Mouse (Mus musculus) midbrain, postnatal 0 days (tissue): ENCODE data around the gene Gm14597. TPM values are rescaled to one million over a fixed set of nuclear protein-coding genes. Genes with fewer than 3 reads are reported as not detected.
A peak's percentile ranks its signal among the peaks of the same experiment; 100 is the strongest.
"Not testable (repeated sequence)": the region's sequence is repeated elsewhere in the genome, so short reads cannot be mapped to it uniquely, and the experiment has no call there.

Experiments used
- ATAC-seq: fragments of 200-750 bp; cut with Nextera tagmentation; 2 replicates; pipeline ENCODE4 v1.8.0; 2017; ENCODE audit warnings: moderate number of reproducible peaks, mild to moderate bottlenecking, moderate TSS enrichment, moderate library complexity; ENCODE audit not compliant: low FRiP score
- DNase-seq: peaks from one replicate; pipeline ENCODE4 v3.0.0-alpha.2; 2015; ENCODE audit warnings: low spot score
- H3K27ac ChIP-seq: fragments of 300-500 bp; sonication (generic); 2 replicates; pipeline ENCODE4 v1.5.1; 2014; ENCODE audit warnings: low read depth, mild to moderate bottlenecking, low read length, mixed read lengths
- H3K27me3 ChIP-seq: fragments of 300-500 bp; sonication (generic); 2 replicates; pipeline ENCODE4 v1.6.1; 2014; ENCODE audit warnings: low read length, control low read depth, mixed read lengths; ENCODE audit not compliant: insufficient read depth
- H3K36me3 ChIP-seq: fragments of 300-500 bp; sonication (generic); 2 replicates; pipeline ENCODE4 v1.6.1; 2014; ENCODE audit warnings: low read length, control low read depth, mixed read lengths; ENCODE audit not compliant: insufficient read depth
- H3K4me1 ChIP-seq: fragments of 300-500 bp; sonication (generic); 2 replicates; pipeline ENCODE4 v1.6.1; 2014; ENCODE audit warnings: mild to moderate bottlenecking, control low read depth, antibody characterized with exemption, low read length, mixed read lengths; ENCODE audit not compliant: insufficient read depth
- H3K4me2 ChIP-seq: fragments of 300-500 bp; sonication (generic); 2 replicates; pipeline ENCODE4 v1.6.1; 2014; ENCODE audit warnings: low read depth, mild to moderate bottlenecking, low read length, mixed read lengths; ENCODE audit not compliant: poor library complexity, severe bottlenecking
- H3K4me3 ChIP-seq: fragments of 300-500 bp; sonication (generic); 2 replicates; pipeline ENCODE4 v1.5.1; 2014; ENCODE audit warnings: low read depth, mild to moderate bottlenecking, low read length, moderate library complexity
- H3K9ac ChIP-seq: fragments of 300-500 bp; sonication (generic); replicated peaks from 2 replicates; pipeline ENCODE4 v1.6.1; 2014; ENCODE audit warnings: mild to moderate bottlenecking, low read length, moderate library complexity, mixed read lengths; ENCODE audit not compliant: poor library complexity, severe bottlenecking
- H3K9me3 ChIP-seq: fragments of 300-500 bp; sonication (generic); 2 replicates; pipeline ENCODE4 v1.6.1; 2016; ENCODE audit warnings: low read length, control low read depth
- CTCF ChIP-seq: IDR thresholded peaks from 2 replicates; pipeline ENCODE4 v1.5.1; 2016; ENCODE audit warnings: antibody characterized with exemption, mild to moderate bottlenecking
- WGBS: fragments of 180-500 bp; shearing (Covaris S2); extraction: QIAGEN DNeasy Blood & Tissue Kit; methylation state at CpG from one replicate; pipeline ENCODE4 v1.1.7; 2014; 5-methylcytosine and 5-hydroxymethylcytosine counted together
- polyA plus RNA-seq: library from polyadenylated mRNA; unstranded; fragments of >200 nt; fragmentation: Nextera tagmentation; extraction: Ambion mirVana; gene quantifications from 2 replicates; pipeline ENCODE4 v1.2.1, GENCODE M21; 2015
- total RNA-seq: library from RNA; depleted of rRNA; stranded (reverse); fragments of >200 nt; gene quantifications from 2 replicates; pipeline ENCODE4 v1.2.3, GENCODE M21; 2014; rRNA removed

Gm14597 gene
- not detected in 2 replicates for total RNA-seq
- not detected in 2 replicates for polyA plus RNA-seq

DNA sequence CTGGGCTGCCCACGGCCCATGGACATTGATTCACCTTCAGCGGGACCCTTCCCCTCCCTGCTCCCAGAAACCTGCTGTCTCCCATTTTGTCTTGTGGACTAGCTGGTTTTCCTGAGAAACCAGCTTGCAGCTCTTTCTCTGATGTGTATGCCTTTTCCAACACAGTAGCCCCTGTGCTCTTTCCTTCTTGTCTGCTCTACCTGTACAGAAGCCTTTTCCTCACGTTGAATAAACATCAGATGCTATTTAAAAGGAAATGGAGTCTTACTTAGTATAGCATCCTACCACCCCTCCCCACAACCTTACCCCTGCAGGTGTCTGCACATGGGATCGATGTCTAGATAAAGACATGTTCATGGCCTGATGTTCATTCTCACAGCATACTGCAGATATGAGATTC lies at the start of gene Gm14597:
Gene Gm14597 (minus strand): TSS at position 101 of the 400 bp plus-strand sequence.
- ATAC-seq, H3K36me3 ChIP-seq: not testable (repeated sequence)
- WGBS: 57% methylated on average over 3 of the region's 4 CpGs

DNA sequence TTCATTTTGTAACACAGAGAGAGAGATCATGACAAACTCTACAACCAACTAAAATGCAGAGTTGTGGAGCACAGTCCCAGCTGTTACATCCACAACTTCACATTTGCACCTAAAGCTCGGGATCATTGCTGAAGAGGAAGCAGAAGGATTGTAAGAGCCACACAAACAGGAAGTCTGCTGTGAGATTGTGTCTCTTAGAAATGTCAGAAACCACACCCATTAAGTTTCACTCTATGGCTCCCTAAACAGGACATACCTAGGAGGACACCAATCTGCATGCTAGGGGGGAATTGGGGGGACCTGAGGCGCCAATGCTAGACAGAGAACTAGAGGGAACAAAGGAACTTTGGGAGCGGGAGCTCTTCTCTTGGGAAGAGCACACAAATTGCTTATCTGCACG lies 44.1 kb upstream of the Gm14597 start:
- not testable (repeated sequence) for H3K9me3 ChIP-seq, H3K4me3 ChIP-seq, H3K36me3 ChIP-seq, H3K4me2 ChIP-seq, ATAC-seq, H3K27ac ChIP-seq, H3K27me3 ChIP-seq, H3K4me1 ChIP-seq, DNase-seq, H3K9ac ChIP-seq
- WGBS: 72% methylated on average over 4 of the region's 4 CpGs

More for the DNA sequence above, at the start of gene Gm14597:
- not testable (repeated sequence) for DNase-seq, H3K27me3 ChIP-seq, H3K9me3 ChIP-seq, H3K4me1 ChIP-seq
- Histone ChIP-seq H3K27ac (peak within 1 kb of the TSS; percentile 87), H3K9ac (peak within 1 kb of the TSS; percentile 67), H3K4me3 (peak within 1 kb of the TSS; percentile 43), H3K4me2 (peak within 1 kb of the TSS; percentile 57)

DNA sequence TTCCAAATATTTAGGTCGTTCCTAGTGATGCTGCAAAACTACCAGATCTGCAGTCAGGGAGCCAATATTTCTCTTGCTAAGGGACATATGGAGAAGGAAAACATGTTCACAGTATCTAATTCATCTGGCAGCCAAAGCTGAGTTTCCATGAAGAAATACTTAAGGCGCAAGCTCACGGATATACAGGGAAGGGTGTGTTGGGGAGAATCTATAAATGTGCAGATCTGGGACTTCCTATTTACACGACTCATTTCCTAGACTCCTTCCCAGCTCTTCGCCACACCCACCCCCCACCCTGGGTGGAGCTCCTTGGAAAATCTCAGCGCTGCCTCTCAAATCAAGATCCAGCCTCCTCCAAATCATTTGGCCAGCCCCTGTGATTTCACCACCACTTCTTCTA lies 37.1 kb upstream of the Gm14597 start:
- H3K9me3 ChIP-seq: no peaks in the 10 kb centered on the region
- no peak for TF ChIP-seq CTCF
- no peak for ATAC-seq
- no peaks in the 10 kb centered on the region for H3K36me3 ChIP-seq
- no peak overlapping the region for H3K9ac ChIP-seq
- H3K4me2 ChIP-seq: no peak overlapping the region
- 88% methylated on average over 6 of the region's 6 CpGs for WGBS
- no peak for DNase-seq
- no peaks in the 10 kb centered on the region for H3K27me3 ChIP-seq
- no peak overlapping the region for H3K27ac ChIP-seq
- no peaks in the 10 kb centered on the region for H3K4me1 ChIP-seq
- H3K4me3 ChIP-seq: no peak overlapping the region

DNA sequence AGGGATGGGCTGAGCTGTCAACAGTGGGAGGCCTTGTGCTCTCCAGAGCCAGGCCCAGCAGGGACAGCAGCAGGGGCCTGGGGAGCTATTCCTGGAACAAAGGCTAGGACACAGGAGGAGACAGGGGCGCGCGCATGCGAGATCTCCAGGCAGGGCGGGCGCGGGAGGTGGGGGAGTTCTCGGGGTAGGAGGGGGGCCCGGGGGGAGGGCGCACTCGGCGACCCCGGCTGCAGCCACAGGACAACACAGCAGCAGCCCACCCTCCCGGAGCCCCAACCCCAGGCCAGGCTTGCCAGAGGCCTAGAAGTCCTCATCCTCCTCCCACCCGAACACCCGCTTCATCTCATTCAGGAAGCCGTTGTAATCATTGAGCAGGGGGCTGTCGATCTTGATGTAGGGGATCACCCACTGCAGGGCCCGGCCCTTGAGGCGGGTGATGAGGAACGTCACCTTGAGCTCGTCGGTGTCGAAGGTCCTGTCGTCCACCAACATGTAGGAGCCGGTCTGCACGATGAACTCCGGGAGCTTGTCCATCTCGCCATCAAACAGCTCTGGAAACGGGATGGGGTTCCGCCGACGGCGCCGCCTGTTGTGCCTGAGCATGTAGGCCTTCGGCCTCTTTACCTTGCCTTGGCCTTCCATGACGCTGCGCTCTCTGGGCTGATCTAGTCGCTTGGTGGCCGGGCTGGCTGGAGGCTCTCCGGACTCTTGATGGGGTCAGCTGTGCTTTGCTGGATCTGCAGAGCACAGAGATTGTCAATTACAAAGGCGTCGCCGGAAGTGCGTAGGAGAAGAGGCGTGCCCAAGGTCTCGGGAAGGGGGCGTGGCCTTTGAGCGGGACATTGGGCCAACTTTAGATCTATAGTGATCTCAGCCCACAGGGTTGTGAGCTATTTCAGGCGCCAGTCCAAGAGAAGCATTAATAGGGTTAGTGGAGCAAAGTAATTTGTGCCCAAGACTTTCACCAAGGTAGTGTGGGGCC lies 34.5 kb upstream of the Gm14597 start, which contains the start of gene Rtl8a:
Gene Rtl8a (minus strand): TSS at position 703 of the 982 bp plus-strand sequence.
- H3K4me1 ChIP-seq, H3K27me3 ChIP-seq, H3K9me3 ChIP-seq, H3K36me3 ChIP-seq: not testable (repeated sequence)
- Histone ChIP-seq H3K27ac (peak within 1 kb of the TSS; percentile 32; the same call in 1 of the 2 replicates), H3K9ac (0 out of 2 replicates have a peak within 1 kb of the TSS, but pooled peaks have one; percentile 19), H3K4me3 (peak within 1 kb of the TSS; percentile 35), H3K4me2 (peak within 1 kb of the TSS; percentile 43)
- ATAC-seq (peak; percentile 94), DNase-seq (peak; percentile 85)
- 25% methylated on average over 11 of the region's 50 CpGs for WGBS

DNA sequence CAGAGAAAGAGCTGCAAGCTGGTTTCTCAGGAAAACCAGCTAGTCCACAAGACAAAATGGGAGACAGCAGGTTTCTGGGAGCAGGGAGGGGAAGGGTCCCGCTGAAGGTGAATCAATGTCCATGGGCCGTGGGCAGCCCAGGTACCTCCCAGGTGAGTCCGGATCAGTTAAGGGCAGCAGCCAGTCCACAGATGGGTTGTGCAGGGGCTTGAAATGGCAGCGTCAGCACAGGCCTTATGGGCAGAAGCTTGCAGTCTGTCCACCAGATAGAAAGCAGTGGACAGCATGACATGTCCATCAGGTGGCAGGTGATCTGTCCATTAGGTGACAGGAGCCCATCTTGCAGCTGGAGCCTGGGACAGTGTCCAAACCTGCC lies 33.8 kb upstream of the Gm14597 start:
- peak overlapping the region; percentile 21; the same call in 1 of the 2 replicates for H3K4me3 ChIP-seq
- 50% methylated on average over 2 of the region's 4 CpGs for WGBS
- not testable (repeated sequence) for DNase-seq, H3K27me3 ChIP-seq, H3K27ac ChIP-seq, H3K9ac ChIP-seq, H3K4me1 ChIP-seq, H3K4me2 ChIP-seq, H3K36me3 ChIP-seq, H3K9me3 ChIP-seq
- peak; percentile 24; the same call in 1 of the 2 replicates for ATAC-seq

DNA sequence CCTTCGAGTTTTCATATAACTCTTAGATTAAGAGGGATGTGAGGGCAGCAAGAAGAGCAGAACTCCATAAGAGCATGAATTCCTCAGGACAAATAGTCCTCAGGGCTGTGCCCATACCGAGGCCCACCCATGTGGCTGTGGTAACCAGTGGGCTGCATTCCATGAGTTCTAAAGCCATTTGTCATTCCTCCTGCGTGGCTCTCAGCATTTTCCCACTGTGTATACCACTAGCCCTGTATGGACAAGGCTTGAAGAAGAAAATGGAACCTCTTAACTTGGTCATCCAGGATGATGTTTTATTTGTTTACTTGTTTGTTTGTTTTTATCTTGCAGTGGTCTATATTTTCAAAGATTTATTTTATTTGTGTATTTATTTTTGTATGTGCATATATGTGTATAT lies 29.3 kb upstream of the Gm14597 start:
- not testable (repeated sequence) for H3K36me3 ChIP-seq, H3K27ac ChIP-seq, H3K27me3 ChIP-seq, DNase-seq, H3K9me3 ChIP-seq, H3K4me3 ChIP-seq, H3K9ac ChIP-seq, ATAC-seq, H3K4me1 ChIP-seq, H3K4me2 ChIP-seq
- 53% methylated on average over 3 of the region's 3 CpGs for WGBS

DNA sequence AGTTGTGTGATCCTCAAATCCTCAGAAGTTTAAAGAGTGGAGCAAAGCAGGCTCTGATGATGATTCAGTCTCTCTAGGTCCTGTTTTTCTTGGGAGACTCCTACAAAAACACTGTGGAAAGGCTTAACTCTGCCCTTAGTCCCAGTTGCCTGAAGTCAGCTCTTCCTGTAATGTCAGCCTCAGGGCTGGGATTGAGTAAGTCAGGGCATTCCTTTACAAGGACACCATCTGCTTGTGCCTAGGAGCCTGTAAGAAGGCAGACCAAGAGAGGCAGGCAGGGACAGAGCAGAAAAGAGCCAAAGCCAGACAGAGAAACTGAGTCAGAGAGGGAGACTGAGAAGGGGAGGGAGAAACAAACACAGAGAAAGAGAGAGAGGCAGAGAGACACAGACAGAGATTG lies 2.6 kb upstream of the Gm14597 start:
- H3K9me3 ChIP-seq, ATAC-seq, DNase-seq, H3K9ac ChIP-seq, H3K4me1 ChIP-seq, H3K36me3 ChIP-seq, H3K4me2 ChIP-seq, H3K27me3 ChIP-seq, H3K4me3 ChIP-seq, H3K27ac ChIP-seq: not testable (repeated sequence)
